Comparison of ENCODE assay signal across 14 mouse cellular contexts in the genomic region with DNA sequence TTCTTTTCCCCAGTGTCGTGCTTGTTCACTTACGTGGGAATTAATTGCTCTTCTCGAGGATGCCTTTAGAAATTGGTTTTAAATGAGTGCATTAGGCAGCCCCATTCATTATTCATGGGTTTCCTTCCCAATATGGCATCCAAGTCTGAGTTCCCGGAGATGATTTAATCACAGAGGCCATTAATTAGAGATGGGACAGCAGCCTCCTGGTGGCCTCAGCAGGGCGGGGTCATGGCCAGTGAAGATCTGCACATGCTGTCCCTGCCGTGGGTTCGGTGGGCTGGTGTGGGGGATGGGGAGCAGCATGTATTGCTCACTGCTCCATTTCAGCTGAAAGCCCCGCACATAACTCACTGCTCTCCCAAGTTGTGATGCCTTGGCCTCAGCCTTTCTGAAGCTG. TPM values are rescaled to one million over a fixed set of nuclear protein-coding genes. Genes with fewer than 3 reads are reported as not detected.
DNase-seq lines count a peak whose midpoint lies in the region; ATAC-seq lines count a peak whose summit lies in the region.
"Had no signal": no experiment of that assay in that cellular context is flagged by ENCODE, and none has a peak within 500 bp of the region (broad histone marks: within the 10 kb centered on the region; RNA-seq: fewer than 3 reads in every experiment).

No protein-coding gene starts in this region.

- H3K9ac ChIP-seq in forebrain, embryonic 15.5 days (replicated peaks), result no peak overlapping the region
- no peak overlapping the region for H3K9ac ChIP-seq in midbrain, embryonic 15.5 days
- H3K9ac ChIP-seq: limb, embryonic 13.5 days; stomach, embryonic 15.5 days had no signal

- no peak overlapping the region for H3K4me3 ChIP-seq in forebrain, embryonic 15.5 days
- H3K4me3 ChIP-seq in midbrain, embryonic 15.5 days, result no peak overlapping the region
- H3K4me3 ChIP-seq: limb, embryonic 13.5 days; stomach, embryonic 15.5 days had no signal

- intact Hi-C loops in heart, postnatal 10 days (cut with DNase I), result no loop called here

- no peaks in the 10 kb centered on the region for H3K9me3 ChIP-seq in forebrain, embryonic 15.5 days
- H3K9me3 ChIP-seq in midbrain, embryonic 15.5 days, result no peaks in the 10 kb centered on the region
- H3K9me3 ChIP-seq: limb, embryonic 13.5 days; stomach, embryonic 15.5 days had no signal

- DNase-seq in testis, postnatal 10 days (ENCODE audit: low spot score), result peak; percentile 56
- no peak for DNase-seq in testis, postnatal 14 days (ENCODE audit: low spot score)
- no peak for DNase-seq in heart, postnatal 10 days
- DNase-seq in ovary, postnatal 36 days (ENCODE audit: low spot score), result no peak
- DNase-seq in cerebellum, adult 8-10 months, result no peak
- DNase-seq: cerebellum, adult 9-10 months; heart, adult 18-20 months; kidney, adult 9 months; right cerebral cortex, postnatal 25 days had no signal

- H3K4me2 ChIP-seq in forebrain, embryonic 15.5 days (replicated peaks), result no peak overlapping the region
- no peak overlapping the region for H3K4me2 ChIP-seq in midbrain, embryonic 15.5 days
- H3K4me2 ChIP-seq: limb, embryonic 13.5 days; stomach, embryonic 15.5 days had no signal

- ATAC-seq in forebrain, embryonic 15.5 days (replicated peaks), result 0 out of 2 replicates have a peak, but pooled peaks have one; percentile 4
- ATAC-seq in midbrain, embryonic 15.5 days (replicated peaks), result no peak
- ATAC-seq: lung, postnatal 0 days had no signal

- H3K36me3 ChIP-seq in forebrain, embryonic 15.5 days, result peaks cover 28% of the 10 kb centered on the region
- peaks cover 16% of the 10 kb centered on the region for H3K36me3 ChIP-seq in midbrain, embryonic 15.5 days (replicated peaks)

- WGBS in forebrain, embryonic 15.5 days, result 4% methylated on average over 8 of the region's 8 CpGs
- WGBS in midbrain, embryonic 15.5 days, result 16% methylated on average over 8 of the region's 8 CpGs

- no peaks in the 10 kb centered on the region for H3K27me3 ChIP-seq in forebrain, embryonic 15.5 days
- H3K27me3 ChIP-seq in midbrain, embryonic 15.5 days (replicated peaks), result no peaks in the 10 kb centered on the region
- H3K27me3 ChIP-seq: limb, embryonic 13.5 days; stomach, embryonic 15.5 days had no signal

- peaks cover 46% of the 10 kb centered on the region for H3K4me1 ChIP-seq in forebrain, embryonic 15.5 days
- H3K4me1 ChIP-seq in midbrain, embryonic 15.5 days, result peaks cover 38% of the 10 kb centered on the region
- H3K4me1 ChIP-seq: stomach, embryonic 15.5 days had no signal

- H3K27ac ChIP-seq in forebrain, embryonic 15.5 days (replicated peaks), result peak overlapping the region; percentile 85
- 0 out of 2 replicates have a peak overlapping the region, but pooled peaks have one; percentile 63 for H3K27ac ChIP-seq in midbrain, embryonic 15.5 days
- H3K27ac ChIP-seq: limb, embryonic 13.5 days; stomach, embryonic 15.5 days had no signal

RNA-seq across cellular contexts. Expression of a gene that starts 14.0 kb away (rescaled TPM):
- polyA plus RNA-seq in forebrain, embryonic 15.5 days (2015; fragmentation: Nextera tagmentation; extraction: Ambion mirVana), result 62.4 and 64.9 TPM in 2 replicates
- 65.0 and 68.4 TPM in 2 replicates for polyA plus RNA-seq in midbrain, embryonic 15.5 days (2015; fragmentation: Nextera tagmentation; extraction: Ambion mirVana)
- 10 to 100 TPM; 18.7 to 18.8 TPM for total RNA-seq in heart, postnatal 10 days (2021)

RNA-seq across cellular contexts. Expression of a gene that starts 21.4 kb away (rescaled TPM):
- 16.3 and 16.4 TPM in 2 replicates for polyA plus RNA-seq in forebrain, embryonic 15.5 days (2015; fragmentation: Nextera tagmentation; extraction: Ambion mirVana)
- polyA plus RNA-seq in midbrain, embryonic 15.5 days (2015; fragmentation: Nextera tagmentation; extraction: Ambion mirVana), result 16.0 and 17.8 TPM in 2 replicates
- 10 to 100 TPM; 14.3 to 17.3 TPM for total RNA-seq in heart, postnatal 10 days (2021)

RNA-seq across cellular contexts. Expression of a gene that starts 23.2 kb away (rescaled TPM):
- 510 and 551 TPM in 2 replicates for polyA plus RNA-seq in forebrain, embryonic 15.5 days (2015; fragmentation: Nextera tagmentation; extraction: Ambion mirVana)
- polyA plus RNA-seq in midbrain, embryonic 15.5 days (2015; fragmentation: Nextera tagmentation; extraction: Ambion mirVana), result 411 and 447 TPM in 2 replicates
- 100 to 1,000 TPM; 221 to 248 TPM for total RNA-seq in heart, postnatal 10 days (2021)
